Mouse (Mus musculus): Measurements from ENCODE around the gene Pla2g12b.

Gene Pla2g12b

GRCm38 (mm10) chr10:59467297-59467696 lies 63.8 kb downstream of the Pla2g12b start:
- DNase-seq (ENCODE audit: low spot score in 2 of 2): no peak

GRCm38 (mm10) chr10:59470451-59470850 lies 67.0 kb downstream of the Pla2g12b start:
- DNase-seq (ENCODE audit: low spot score in 2 of 2): no peak
